Mouse (Mus musculus) naive thymus-derived CD4-positive, alpha-beta T cell, adult 2 months (primary cell): ENCODE measurements around the gene Fas.

Experiments
- DNase-seq: peaks from one replicate; pipeline ENCODE4 v3.0.0-alpha.2; 2011; ENCODE audit warnings: low read depth

The Fas gene

GRCm38 (mm10) chr19:34362639-34363038 lies 72.2 kb downstream of the Fas start:
- DNase-seq = no peak

DNA sequence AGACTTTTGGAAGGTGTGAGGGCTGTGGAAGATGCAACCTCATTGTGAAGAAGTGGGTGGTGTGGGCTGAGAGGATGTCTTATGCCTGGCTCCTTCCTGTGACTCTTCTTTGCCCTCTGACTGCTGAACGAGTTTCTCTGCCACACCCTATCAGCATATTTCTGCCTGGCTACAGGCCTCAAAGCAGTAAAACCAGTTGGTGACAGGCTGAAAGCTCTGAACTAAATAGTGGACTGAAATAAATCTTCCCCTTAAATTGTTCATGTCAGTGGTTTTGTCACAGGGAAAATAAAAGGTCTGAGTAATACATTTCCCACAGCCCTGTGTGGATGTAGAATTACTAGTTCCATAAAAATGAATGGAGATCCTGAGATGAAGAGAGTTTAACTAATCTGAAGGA lies 79.1 kb downstream of the Fas start:
- no peak for DNase-seq

- no peak for DNase-seq
Observed at GRCm38 (mm10) chr19:34370397-34370796, 79.9 kb downstream of the Fas start.
